Mouse (Mus musculus) testis, adult 2 months (tissue): Measurements from ENCODE around the gene Glipr1.

Experiments used
- CTCF ChIP-seq: fragments of 200-500 bp; IDR thresholded peaks from 2 replicates; pipeline ENCODE4 v1.5.1; 2012; ENCODE audit warnings: low read depth, mild to moderate bottlenecking, inconsistent platforms, low read length, moderate library complexity; ENCODE audit not compliant: control insufficient read depth, insufficient read depth, insufficient replicate concordance
- POLR2A ChIP-seq: fragments of 200-500 bp; IDR thresholded peaks from 2 replicates; pipeline ENCODE4 v1.6.1; 2012; ENCODE audit warnings: low read depth, mild to moderate bottlenecking, inconsistent platforms, low read length, moderate library complexity; ENCODE audit not compliant: control insufficient read depth

GRCm38 (mm10) chr10:112051220-112051619 is 48.8 kb upstream of the Glipr1 start:
- TF ChIP-seq CTCF (no peak), POLR2A (no peak)
